Mouse (Mus musculus): ENCODE results near the gene Mcm6.

DNA sequence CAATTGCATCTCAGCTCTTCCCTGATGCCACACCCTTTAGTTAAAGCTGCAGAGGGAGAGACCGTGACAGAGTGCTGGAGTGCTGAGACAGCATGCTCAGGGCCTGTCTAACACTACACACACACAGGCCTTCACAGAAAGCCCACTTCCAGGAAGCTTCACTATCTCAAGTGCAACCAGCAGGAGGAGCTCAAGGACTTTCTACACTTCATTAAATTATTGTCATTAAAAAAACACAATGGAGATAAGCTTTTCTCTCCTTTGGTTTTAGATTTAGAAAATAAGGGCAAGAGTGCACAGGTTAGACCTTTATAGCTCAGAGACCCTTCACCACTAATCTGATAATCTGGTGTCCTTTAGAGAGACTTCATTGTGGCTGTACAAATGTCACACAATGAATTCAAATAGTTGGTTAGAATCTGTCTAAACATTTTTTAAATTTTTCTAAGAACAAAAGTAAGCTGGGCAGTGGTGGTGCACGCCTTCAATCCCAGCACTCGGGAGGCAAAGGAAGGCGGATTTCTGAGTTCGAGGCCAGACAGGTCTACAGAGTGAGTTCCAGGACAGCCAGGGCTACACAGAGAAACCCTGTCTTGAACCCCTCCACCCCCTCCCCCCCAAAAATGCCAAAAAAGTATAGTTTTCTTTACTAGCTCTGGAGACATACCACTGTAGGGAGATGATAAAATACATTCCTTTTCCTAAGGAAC, 9.4 kb upstream of the Mcm6 start:
- TF ChIP-seq POLR2A (IDR thresholded peaks at IDR 0.05; ENCODE audit: insufficient read length, low read depth): no peak
- no peak for TF ChIP-seq USF1 (IDR thresholded peaks at IDR 0.05; ENCODE audit: low read depth)
- TF ChIP-seq TCF12 (IDR thresholded peaks at IDR 0.05; ENCODE audit: insufficient read depth, poor library complexity, severe bottlenecking): no peak
- no peak for TF ChIP-seq MAX (IDR thresholded peaks at IDR 0.05; ENCODE audit: low read depth)
- no peak for TF ChIP-seq SRF (IDR thresholded peaks at IDR 0.05; ENCODE audit: control insufficient read depth, insufficient read length, low read depth)
- TF ChIP-seq CEBPB (IDR thresholded peaks at IDR 0.05; ENCODE audit: insufficient read depth, poor library complexity, severe bottlenecking): no peak
- no peak for TF ChIP-seq POLR2AphosphoS2 (IDR thresholded peaks at IDR 0.05; ENCODE audit: insufficient read length, low read depth)
- no peak for TF ChIP-seq REST (IDR thresholded peaks at IDR 0.05; ENCODE audit: insufficient read depth, insufficient read length)
- TF ChIP-seq MYOD1 (IDR thresholded peaks at IDR 0.05; ENCODE audit: control insufficient read depth in 1 of 3, insufficient read length in 2 of 3, low read depth in 2 of 3): no peak
- TF ChIP-seq E2F4 (IDR thresholded peaks at IDR 0.05; ENCODE audit: insufficient read depth): no peak
- TF ChIP-seq MYOG (IDR thresholded peaks at IDR 0.05; ENCODE audit: control insufficient read depth in 1 of 3, insufficient read depth in 1 of 3, insufficient read length in 2 of 3, low read depth in 2 of 3): no peak
- TF ChIP-seq TCF3 (IDR thresholded peaks at IDR 0.05; ENCODE audit: insufficient read length, low read depth): no peak

Data from myocyte (in vitro differentiated cells).